Comparison of ENCODE assay signal across 8 mouse cellular contexts in genomic region chrX:106602574-106603258, GRCm38 (mm10). TPM values are rescaled to one million over a fixed set of nuclear protein-coding genes. Genes with fewer than 3 reads are reported as not detected.
DNase-seq lines count a peak whose midpoint lies in the region; ATAC-seq and TF ChIP-seq lines count a peak whose summit lies in the region.

No protein-coding gene starts in this region.

- peak; percentile 15 for DNase-seq in urinary bladder, postnatal 14 days (ENCODE audit: low spot score)
- no peak for DNase-seq in urinary bladder, postnatal 4 days (ENCODE audit: low spot score in 2 of 2)
- peak; percentile 4 for DNase-seq in embryonic facial prominence, embryonic 14.5 days (ENCODE audit: low spot score)
- no peak for DNase-seq in liver, postnatal 0 days
- peak; percentile 8 for DNase-seq in thymus, postnatal 4 days
- no peak for DNase-seq in cerebellum, postnatal 10 days
- DNase-seq in kidney, adult 18-20 months: no peak

- no peaks in the 10 kb centered on the region for H3K36me3 ChIP-seq in embryonic facial prominence, embryonic 14.5 days (ENCODE audit: control insufficient read depth, insufficient read depth, low read length)
- H3K36me3 ChIP-seq in liver, postnatal 0 days (replicated peaks; ENCODE audit: insufficient read depth, low read length): no peaks in the 10 kb centered on the region

- H3K27me3 ChIP-seq in embryonic facial prominence, embryonic 14.5 days (replicated peaks; ENCODE audit: control insufficient read depth, insufficient read depth, low read length): peaks cover 3% of the 10 kb centered on the region; the same call in 1 of the 2 replicates
- no peaks in the 10 kb centered on the region for H3K27me3 ChIP-seq in liver, postnatal 0 days (ENCODE audit: insufficient read depth, low read length)

- TF ChIP-seq EP300 in liver, postnatal 0 days (IDR thresholded peaks at IDR 0.05; ENCODE audit: low read depth): no peak

- H3K9me3 ChIP-seq in embryonic facial prominence, embryonic 14.5 days (ENCODE audit: control insufficient read depth, low read length): no peaks in the 10 kb centered on the region
- no peaks in the 10 kb centered on the region for H3K9me3 ChIP-seq in liver, postnatal 0 days (ENCODE audit: low read length)

- H3K9ac ChIP-seq in embryonic facial prominence, embryonic 14.5 days (ENCODE audit: low read depth, low read length): no peak overlapping the region
- H3K9ac ChIP-seq in liver, postnatal 0 days (replicated peaks): no peak overlapping the region

- peak overlapping the region; percentile 28; the same call in 1 of the 2 replicates for H3K4me2 ChIP-seq in embryonic facial prominence, embryonic 14.5 days (ENCODE audit: low read depth, low read length)
- H3K4me2 ChIP-seq in liver, postnatal 0 days (ENCODE audit: low read depth, low read length): peak overlapping the region; percentile 40

- H3K27ac ChIP-seq in embryonic facial prominence, embryonic 14.5 days (replicated peaks; ENCODE audit: low read depth, low read length): no peak overlapping the region
- no peak overlapping the region for H3K27ac ChIP-seq in liver, postnatal 0 days (ENCODE audit: low read depth)

- no peaks in the 10 kb centered on the region for H3K4me1 ChIP-seq in embryonic facial prominence, embryonic 14.5 days (ENCODE audit: control insufficient read depth, insufficient read depth, low read length)
- no peaks in the 10 kb centered on the region for H3K4me1 ChIP-seq in liver, postnatal 0 days (ENCODE audit: insufficient read depth)

- no peak for ATAC-seq in embryonic facial prominence, embryonic 14.5 days (ENCODE audit: low read depth)
- ATAC-seq in liver, postnatal 0 days: no peak
- ATAC-seq in frontal cortex, adult (ENCODE audit: low TSS enrichment): no peak

- TF ChIP-seq CTCF in liver, postnatal 0 days (IDR thresholded peaks at IDR 0.05; ENCODE audit: low read depth): no peak

- 0 out of 2 replicates have a peak overlapping the region, but pooled peaks have one; percentile 2 for H3K4me3 ChIP-seq in embryonic facial prominence, embryonic 14.5 days (ENCODE audit: low read depth, low read length)
- H3K4me3 ChIP-seq in liver, postnatal 0 days (ENCODE audit: low read depth, low read length): no peak overlapping the region

- WGBS in embryonic facial prominence, embryonic 14.5 days: 23% methylated on average over 9 of the region's 9 CpGs
- WGBS in liver, postnatal 0 days (ENCODE audit: insufficient replicate concordance): 22% methylated on average over 9 of the region's 9 CpGs

RNA-seq across cellular contexts. Expression of gene Cysltr1, which starts 0.8 kb away (rescaled TPM):
- 1.9 and 2.0 TPM in 2 replicates for polyA plus RNA-seq in embryonic facial prominence, embryonic 14.5 days (2014; fragmentation: Nextera tagmentation; extraction: Ambion mirVana)
- polyA plus RNA-seq in liver, postnatal 0 days (2015; fragmentation: Nextera tagmentation; extraction: Ambion mirVana): 1.8 and 2.2 TPM in 2 replicates

RNA-seq across cellular contexts. Expression of gene Gm5127, which starts 19.7 kb away (rescaled TPM):
- polyA plus RNA-seq in embryonic facial prominence, embryonic 14.5 days (2014; fragmentation: Nextera tagmentation; extraction: Ambion mirVana): 0.18 TPM in 2 replicates
- polyA plus RNA-seq in liver, postnatal 0 days (2015; fragmentation: Nextera tagmentation; extraction: Ambion mirVana): 0.06 TPM in 1 of 2 replicates, not detected in the other

Comparison
In these comparisons a context has a peak if more than half of its experiments do, and no peak if none do; other contexts are left out.
1. DNase-seq: peak in urinary bladder, postnatal 14 days (single experiment), embryonic facial prominence, embryonic 14.5 days (single experiment) and thymus, postnatal 4 days (single experiment); none in urinary bladder, postnatal 4 days (0 of 2), liver, postnatal 0 days (single experiment), cerebellum, postnatal 10 days (0 of 2) and kidney, adult 18-20 months (single experiment).